12 mouse cellular contexts compared by ENCODE assay signal in genomic region chr11:31831451-31831850, GRCm38 (mm10). TPM values are rescaled to one million over a fixed set of nuclear protein-coding genes. Genes with fewer than 3 reads are reported as not detected.
DNase-seq lines count a peak whose midpoint lies in the region; ATAC-seq and TF ChIP-seq lines count a peak whose summit lies in the region.
"Had no signal": no experiment of that assay in that cellular context is flagged by ENCODE, and none has a peak within 500 bp of the region (broad histone marks: within the 10 kb centered on the region; RNA-seq: fewer than 3 reads in every experiment).

No protein-coding gene starts in this region.

- H3K9ac ChIP-seq in hindbrain, postnatal 0 days (replicated peaks; ENCODE audit: low read length), result no peak overlapping the region
- H3K9ac ChIP-seq in hindbrain, embryonic 11.5 days (ENCODE audit: low read depth, low read length), result no peak overlapping the region
- no peak overlapping the region for H3K9ac ChIP-seq in forebrain, embryonic 11.5 days (ENCODE audit: low read length)
- H3K9ac ChIP-seq: forebrain, embryonic 12.5 days; heart, embryonic 12.5 days had no signal

- H3K36me3 ChIP-seq in hindbrain, postnatal 0 days (ENCODE audit: insufficient read depth, low read length), result no peaks in the 10 kb centered on the region
- no peaks in the 10 kb centered on the region for H3K36me3 ChIP-seq in hindbrain, embryonic 11.5 days (ENCODE audit: control insufficient read depth, insufficient read depth, low read length)
- H3K36me3 ChIP-seq in erythroblast, embryonic 14.5 days (ENCODE audit: control insufficient read depth), result peaks cover 12% of the 10 kb centered on the region
- no peaks in the 10 kb centered on the region for H3K36me3 ChIP-seq in forebrain, embryonic 11.5 days (ENCODE audit: control insufficient read depth, insufficient read depth, low read length)
- H3K36me3 ChIP-seq: forebrain, embryonic 12.5 days; heart, embryonic 12.5 days had no signal

- 70% methylated on average over 5 of the region's 5 CpGs for WGBS in hindbrain, postnatal 0 days
- WGBS in hindbrain, embryonic 11.5 days, result 77% methylated on average over 5 of the region's 5 CpGs
- WGBS in forebrain, embryonic 11.5 days, result 84% methylated on average over 5 of the region's 5 CpGs

- H3K9me3 ChIP-seq in hindbrain, postnatal 0 days (ENCODE audit: low read length), result no peaks in the 10 kb centered on the region
- no peaks in the 10 kb centered on the region for H3K9me3 ChIP-seq in hindbrain, embryonic 11.5 days (ENCODE audit: control insufficient read depth, low read length)
- no peaks in the 10 kb centered on the region for H3K9me3 ChIP-seq in erythroblast, embryonic 14.5 days (ENCODE audit: control insufficient read depth, low read length)
- H3K9me3 ChIP-seq in forebrain, embryonic 11.5 days (ENCODE audit: control insufficient read depth, low read length), result no peaks in the 10 kb centered on the region
- H3K9me3 ChIP-seq: forebrain, embryonic 12.5 days; heart, embryonic 12.5 days had no signal

- TF ChIP-seq CTCF in hindbrain, postnatal 0 days (IDR thresholded peaks at IDR 0.05; ENCODE audit: low read depth), result no peak

- H3K27me3 ChIP-seq in hindbrain, postnatal 0 days (ENCODE audit: insufficient read depth, low read length), result no peaks in the 10 kb centered on the region
- no peaks in the 10 kb centered on the region for H3K27me3 ChIP-seq in hindbrain, embryonic 11.5 days (ENCODE audit: control insufficient read depth, insufficient read depth, low read length)
- no peaks in the 10 kb centered on the region for H3K27me3 ChIP-seq in erythroblast, embryonic 14.5 days (ENCODE audit: control insufficient read depth)
- H3K27me3 ChIP-seq in forebrain, embryonic 11.5 days (ENCODE audit: control insufficient read depth, insufficient read depth, low read length), result no peaks in the 10 kb centered on the region
- H3K27me3 ChIP-seq: forebrain, embryonic 12.5 days; heart, embryonic 12.5 days had no signal

- peaks cover 17% of the 10 kb centered on the region for H3K4me1 ChIP-seq in hindbrain, postnatal 0 days (ENCODE audit: insufficient read depth, low read length)
- 0 out of 2 replicates have a peak, but pooled peaks cover 3% of the 10 kb centered on the region for H3K4me1 ChIP-seq in hindbrain, embryonic 11.5 days (replicated peaks; ENCODE audit: control insufficient read depth, insufficient read depth, low read length)
- H3K4me1 ChIP-seq in erythroblast, embryonic 14.5 days (ENCODE audit: control insufficient read depth), result peaks cover 98% of the 10 kb centered on the region
- H3K4me1 ChIP-seq in forebrain, embryonic 11.5 days (replicated peaks; ENCODE audit: control insufficient read depth, insufficient read depth, low read length), result no peaks in the 10 kb centered on the region; the same call in 1 of the 2 replicates

- ATAC-seq in hindbrain, postnatal 0 days, result no peak
- ATAC-seq in hindbrain, embryonic 11.5 days (ENCODE audit: low FRiP score), result no peak
- ATAC-seq in megakaryocyte progenitor cell, adult 5-6 weeks (replicated peaks; ENCODE audit: poor library complexity), result peak; percentile 90
- ATAC-seq in inflammation-experienced regulatory T-cells, adult 6 months, result no peak
- ATAC-seq in forebrain, embryonic 11.5 days (replicated peaks; ENCODE audit: low FRiP score), result no peak
- ATAC-seq: intestine, embryonic 16.5 days had no signal

- H3K27ac ChIP-seq in hindbrain, postnatal 0 days, result peak overlapping the region; percentile 79; the same call in 1 of the 2 replicates
- H3K27ac ChIP-seq in hindbrain, embryonic 11.5 days (ENCODE audit: low read depth, low read length), result no peak overlapping the region
- H3K27ac ChIP-seq in forebrain, embryonic 11.5 days (ENCODE audit: low read depth, low read length), result no peak overlapping the region
- H3K27ac ChIP-seq: macrophage had no signal

- no peak overlapping the region for H3K4me3 ChIP-seq in hindbrain, postnatal 0 days (ENCODE audit: low read length)
- H3K4me3 ChIP-seq in hindbrain, embryonic 11.5 days (ENCODE audit: low read depth, low read length), result no peak overlapping the region
- peak overlapping the region; percentile 19 for H3K4me3 ChIP-seq in erythroblast, embryonic 14.5 days (replicated peaks)
- no peak overlapping the region for H3K4me3 ChIP-seq in forebrain, embryonic 11.5 days (ENCODE audit: low read depth, low read length)
- H3K4me3 ChIP-seq: forebrain, embryonic 12.5 days; heart, embryonic 12.5 days had no signal

- no peak for DNase-seq in hindbrain, postnatal 0 days (ENCODE audit: low spot score)
- no peak for DNase-seq in hindbrain, embryonic 11.5 days (ENCODE audit: low spot score)
- DNase-seq in MEL-GATA-1-ER (ENCODE audit: extremely low read depth, low read depth), result peak; percentile 88
- no peak for DNase-seq in forebrain, embryonic 11.5 days (ENCODE audit: low spot score)
- DNase-seq in natural killer cell, adult 2 months (ENCODE audit: low spot score in 2 of 2), result no peak

- no peak overlapping the region for H3K4me2 ChIP-seq in hindbrain, postnatal 0 days (ENCODE audit: low read depth, low read length)
- H3K4me2 ChIP-seq in hindbrain, embryonic 11.5 days (replicated peaks; ENCODE audit: low read depth, low read length), result no peak overlapping the region
- no peak overlapping the region for H3K4me2 ChIP-seq in forebrain, embryonic 11.5 days (ENCODE audit: low read depth, low read length, severe bottlenecking)
- H3K4me2 ChIP-seq: forebrain, embryonic 12.5 days; heart, embryonic 12.5 days had no signal

RNA-seq across cellular contexts. Expression of gene Cpeb4, which starts 40.6 kb away (rescaled TPM):
- 75.7 and 75.8 TPM in 2 replicates for total RNA-seq in hindbrain, postnatal 0 days (2014; rRNA removed)
- polyA plus RNA-seq in hindbrain, postnatal 0 days (2015; fragmentation: Nextera tagmentation; extraction: Ambion mirVana), result 15.3 and 15.8 TPM in 2 replicates
- polyA plus RNA-seq in hindbrain, embryonic 11.5 days (2014; fragmentation: Nextera tagmentation; extraction: Ambion mirVana), result 14.3 and 16.7 TPM in 2 replicates
- polyA plus RNA-seq in erythroblast, embryonic 14.5 days (2012), result 3.1 and 5.1 TPM in 2 replicates
- total RNA-seq in megakaryocyte progenitor cell, adult 5-6 weeks (2015), result 9.4 and 15.3 TPM in 2 replicates
- 7.7 and 8.3 TPM in 2 replicates for total RNA-seq in megakaryocyte progenitor cell, adult 5-6 weeks (2017)
- polyA plus RNA-seq in inflammation-experienced regulatory T-cells, adult 6 months (2017; shearing (Covaris generic)), result 1 to 10 TPM; 5.3 to 7.4 (median 7.0) TPM
- polyA plus RNA-seq in forebrain, embryonic 11.5 days (2014; fragmentation: Nextera tagmentation; extraction: Ambion mirVana), result 8.7 and 10.2 TPM in 2 replicates
